Mouse (Mus musculus) liver, embryonic 13.5 days (tissue): ENCODE data around the gene Dnah11. TPM values are rescaled to one million over a fixed set of nuclear protein-coding genes. Genes with fewer than 3 reads are reported as not detected.
"Not testable (repeated sequence)": the region's sequence is repeated elsewhere in the genome, so short reads cannot be mapped to it uniquely, and the experiment has no call there.

Experiments
- ATAC-seq: fragments of 200-750 bp; cut with Nextera tagmentation; 2 replicates; pipeline ENCODE4 v1.8.0; 2017; ENCODE audit warnings: low read depth, mild to moderate bottlenecking, moderate number of reproducible peaks, moderate library complexity
- DNase-seq: peaks from one replicate; pipeline ENCODE4 v3.0.0; 2022
- H3K27ac ChIP-seq: fragments of 300-500 bp; sonication (generic); 2 replicates; pipeline ENCODE4 v1.5.1; 2015; ENCODE audit warnings: moderate library complexity, mild to moderate bottlenecking, inconsistent platforms
- H3K27me3 ChIP-seq: fragments of 300-500 bp; sonication (generic); 2 replicates; pipeline ENCODE4 v1.6.1; 2015; ENCODE audit warnings: mild to moderate bottlenecking, inconsistent platforms
- H3K36me3 ChIP-seq: fragments of 300-500 bp; sonication (generic); 2 replicates; pipeline ENCODE4 v1.6.1; 2015; ENCODE audit warnings: mild to moderate bottlenecking, inconsistent platforms
- H3K4me1 ChIP-seq: fragments of 300-500 bp; sonication (generic); replicated peaks from 2 replicates; pipeline ENCODE4 v1.6.1; 2015; ENCODE audit warnings: inconsistent platforms
- H3K4me2 ChIP-seq: fragments of 300-500 bp; sonication (generic); 2 replicates; pipeline ENCODE4 v1.6.1; 2015; ENCODE audit warnings: inconsistent platforms, mild to moderate bottlenecking, moderate library complexity
- H3K4me3 ChIP-seq: fragments of 300-500 bp; sonication (generic); replicated peaks from 2 replicates; pipeline ENCODE4 v1.5.1; 2015; ENCODE audit warnings: mild to moderate bottlenecking, inconsistent platforms
- H3K9ac ChIP-seq: fragments of 300-500 bp; sonication (generic); 2 replicates; pipeline ENCODE4 v1.6.1; 2015; ENCODE audit warnings: mild to moderate bottlenecking, inconsistent platforms
- H3K9me3 ChIP-seq: fragments of 300-500 bp; sonication (generic); replicated peaks from 2 replicates; pipeline ENCODE4 v1.6.1; 2016; ENCODE audit warnings: inconsistent platforms
- WGBS: fragments of 180-500 bp; shearing (Covaris S2); methylation state at CpG from one replicate; pipeline ENCODE4 v1.1.7; 2015; ENCODE audit not compliant: insufficient replicate concordance; 5-methylcytosine and 5-hydroxymethylcytosine counted together
- polyA plus RNA-seq: library from polyadenylated mRNA; unstranded; fragments of >200 nt; fragmentation: Nextera tagmentation; extraction: Ambion mirVana; gene quantifications from 2 replicates; pipeline ENCODE4 v1.2.1, GENCODE M21; 2015

The Dnah11 gene
- polyA plus RNA-seq, 1 experiment from 2014 or later, result 0.02 TPM

DNA sequence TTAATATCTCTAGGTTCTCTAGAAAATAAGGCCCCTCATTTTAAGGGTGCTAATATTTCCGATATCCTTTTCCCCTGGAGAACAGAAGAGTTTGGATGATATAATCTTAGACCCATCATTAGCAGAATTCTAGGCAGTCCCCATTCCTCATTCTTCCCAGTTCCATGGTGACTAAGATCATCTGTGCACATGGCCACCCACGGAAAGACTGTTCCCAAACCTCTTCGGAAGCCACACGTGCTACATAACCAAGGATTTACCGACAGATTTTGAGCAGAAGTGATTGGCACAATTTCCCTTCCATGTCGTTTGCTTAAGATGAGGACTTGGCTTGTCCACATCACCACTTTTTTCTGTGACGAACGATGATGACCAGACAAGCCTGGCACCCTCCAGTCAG is 295.2 kb downstream of the Dnah11 start:
- Histone ChIP-seq H3K9me3 (no peaks in the 10 kb centered on the region), H3K9ac (no peak overlapping the region), H3K4me1 (no peaks in the 10 kb centered on the region), H3K36me3 (no peaks in the 10 kb centered on the region), H3K4me2 (no peak overlapping the region), H3K27me3 (no peaks in the 10 kb centered on the region), H3K27ac (no peak overlapping the region), H3K4me3 (no peak overlapping the region)
- ATAC-seq (no peak), DNase-seq (no peak)
- WGBS, result 75% methylated on average over 8 of the region's 8 CpGs

DNA sequence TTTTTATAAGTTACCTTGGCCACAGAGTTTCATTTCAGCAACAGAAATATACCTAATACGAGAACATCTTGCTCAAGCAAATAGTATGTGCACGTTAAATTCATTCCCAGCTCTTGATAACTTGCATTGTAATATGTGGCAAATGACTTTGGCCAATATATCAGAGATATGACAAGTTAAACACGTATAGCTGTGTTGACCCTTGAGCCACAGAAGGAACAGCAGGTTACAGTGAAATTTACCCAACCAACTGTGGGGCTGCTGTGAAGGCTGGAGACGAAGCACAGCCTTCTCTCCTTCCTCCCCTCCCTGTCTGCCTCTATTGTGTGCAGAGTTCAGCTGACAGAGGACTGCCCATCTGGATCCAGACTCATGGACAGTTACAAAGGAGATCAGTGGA is 297.5 kb downstream of the Dnah11 start:
- H3K4me3 ChIP-seq, H3K27ac ChIP-seq, H3K36me3 ChIP-seq, H3K9ac ChIP-seq, DNase-seq, ATAC-seq, H3K27me3 ChIP-seq, H3K4me1 ChIP-seq, H3K4me2 ChIP-seq, H3K9me3 ChIP-seq: not testable (repeated sequence)
- WGBS, result 31% methylated on average over 2 of the region's 4 CpGs

DNA sequence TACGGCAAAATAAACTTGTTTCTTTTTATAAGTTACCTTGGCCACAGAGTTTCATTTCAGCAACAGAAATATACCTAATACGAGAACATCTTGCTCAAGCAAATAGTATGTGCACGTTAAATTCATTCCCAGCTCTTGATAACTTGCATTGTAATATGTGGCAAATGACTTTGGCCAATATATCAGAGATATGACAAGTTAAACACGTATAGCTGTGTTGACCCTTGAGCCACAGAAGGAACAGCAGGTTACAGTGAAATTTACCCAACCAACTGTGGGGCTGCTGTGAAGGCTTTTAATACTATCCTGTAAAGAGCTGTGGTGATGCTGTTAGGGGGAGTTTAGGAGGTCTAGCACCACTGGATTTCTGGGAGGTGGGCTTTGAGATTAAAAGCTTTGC is 298.0 kb downstream of the Dnah11 start:
- H3K9ac ChIP-seq, H3K4me1 ChIP-seq, DNase-seq, H3K36me3 ChIP-seq, H3K27ac ChIP-seq, ATAC-seq, H3K4me2 ChIP-seq, H3K4me3 ChIP-seq, H3K9me3 ChIP-seq, H3K27me3 ChIP-seq: not testable (repeated sequence)
- WGBS, result 78% methylated on average over 1 of the region's 4 CpGs

DNA sequence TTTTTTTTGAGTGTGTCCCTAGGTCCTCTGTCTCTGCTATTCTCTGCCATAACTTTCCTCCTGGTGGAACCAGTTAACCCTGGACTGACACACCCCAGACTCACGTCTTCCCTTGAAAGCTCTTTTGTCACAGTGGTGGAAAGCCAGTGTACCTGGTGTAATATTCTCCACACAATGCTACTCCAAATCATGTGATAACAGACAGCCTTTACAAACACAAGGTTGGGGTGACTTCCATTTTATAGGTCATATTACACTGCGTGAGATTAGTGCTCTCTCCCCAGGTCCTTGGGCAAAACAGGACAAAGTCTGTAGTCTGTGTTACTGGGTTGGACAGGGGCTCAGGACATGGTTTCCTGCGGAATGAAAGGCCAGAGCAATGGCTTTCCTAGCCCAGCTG is 311.4 kb downstream of the Dnah11 start:
- Histone ChIP-seq H3K4me3 (no peak overlapping the region), H3K27ac (no peak overlapping the region), H3K9ac (no peak overlapping the region), H3K36me3 (no peaks in the 10 kb centered on the region; the same call in 1 of the 2 replicates), H3K9me3 (no peaks in the 10 kb centered on the region), H3K4me2 (no peak overlapping the region), H3K27me3 (no peaks in the 10 kb centered on the region), H3K4me1 (no peaks in the 10 kb centered on the region)
- DNase-seq (no peak), ATAC-seq (no peak)
- WGBS, result 61% methylated on average over 3 of the region's 3 CpGs

DNA sequence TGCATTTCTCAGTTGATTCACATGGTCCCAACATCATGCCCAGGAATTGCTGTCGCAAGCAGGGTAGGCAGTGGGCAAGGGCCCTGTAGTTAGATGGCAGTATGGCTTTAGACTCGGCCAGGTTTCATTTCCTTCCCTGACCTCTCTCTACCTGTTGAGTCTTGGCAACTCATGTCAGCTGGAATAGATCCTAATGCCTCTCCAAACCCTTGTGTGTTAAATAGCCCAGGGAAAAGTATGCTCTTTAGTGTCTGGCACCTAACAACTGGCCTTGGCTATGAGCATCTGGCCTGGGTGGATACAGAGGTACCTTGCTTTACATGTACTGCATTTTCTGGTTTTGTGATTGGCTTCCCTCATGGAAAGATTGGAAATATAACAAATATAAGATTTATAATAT is 314.2 kb downstream of the Dnah11 start:
- no peak for ATAC-seq
- Histone ChIP-seq H3K9me3 (no peaks in the 10 kb centered on the region), H3K4me3 (no peak overlapping the region), H3K36me3 (peaks cover 4% of the 10 kb centered on the region), H3K27ac (no peak overlapping the region), H3K4me1 (no peaks in the 10 kb centered on the region), H3K4me2 (no peak overlapping the region), H3K27me3 (no peaks in the 10 kb centered on the region), H3K9ac (no peak overlapping the region)
- no peak for DNase-seq
- 72% methylated on average over 2 of the region's 2 CpGs for WGBS

DNA sequence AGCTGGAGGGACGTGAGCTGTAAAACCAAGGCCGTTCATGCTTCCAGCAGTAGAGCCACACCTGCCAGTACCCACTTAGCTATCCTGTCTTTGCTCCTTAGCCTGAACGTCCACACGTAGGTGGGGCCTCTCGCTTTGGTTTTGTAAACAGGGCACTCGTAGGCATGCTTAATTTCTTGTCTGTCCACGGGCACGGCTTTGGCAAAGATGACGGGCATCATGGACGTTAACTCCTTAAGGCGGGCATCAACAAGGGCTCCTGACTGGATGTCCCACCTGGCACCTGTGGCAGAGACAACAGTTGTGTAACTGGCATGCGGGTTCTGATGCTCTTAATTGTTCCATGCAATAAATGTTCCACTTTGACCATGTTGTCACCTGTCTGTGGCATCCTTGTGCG is 320.5 kb downstream of the Dnah11 start:
- no peaks in the 10 kb centered on the region for H3K27me3 ChIP-seq
- H3K4me2 ChIP-seq, result no peak overlapping the region
- no peaks in the 10 kb centered on the region for H3K4me1 ChIP-seq
- H3K9ac ChIP-seq, result no peak overlapping the region
- H3K4me3 ChIP-seq, result no peak overlapping the region
- no peaks in the 10 kb centered on the region for H3K9me3 ChIP-seq
- DNase-seq, result no peak
- WGBS, result 81% methylated on average over 13 of the region's 13 CpGs
- H3K27ac ChIP-seq, result no peak overlapping the region
- ATAC-seq, result no peak
- peaks cover 59% of the 10 kb centered on the region for H3K36me3 ChIP-seq

DNA sequence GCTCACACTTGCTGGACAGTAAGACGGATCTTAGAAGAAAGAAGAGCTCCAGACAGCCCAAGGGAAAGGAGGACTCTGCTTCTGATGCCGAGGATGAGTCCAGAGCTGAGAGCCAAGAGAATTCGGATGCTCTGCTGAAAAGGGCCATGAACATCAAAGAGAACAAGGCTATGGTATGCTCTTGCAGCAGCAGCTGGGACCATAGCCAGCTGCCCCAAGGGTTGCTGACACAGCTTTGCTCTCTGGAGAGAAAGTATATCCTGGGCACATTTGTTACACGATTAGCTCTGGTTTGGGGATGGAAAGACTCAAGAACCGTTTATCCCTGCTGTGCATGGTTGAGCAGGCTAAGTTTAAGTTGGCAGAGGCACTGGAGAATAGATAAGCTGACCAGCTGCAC is 326.6 kb downstream of the Dnah11 start:
- Histone ChIP-seq H3K27ac (no peak overlapping the region), H3K9me3 (no peaks in the 10 kb centered on the region), H3K4me1 (no peaks in the 10 kb centered on the region), H3K4me3 (no peak overlapping the region), H3K36me3 (peaks cover 72% of the 10 kb centered on the region), H3K9ac (no peak overlapping the region), H3K4me2 (no peak overlapping the region), H3K27me3 (no peaks in the 10 kb centered on the region)
- no peak for DNase-seq
- 76% methylated on average over 5 of the region's 5 CpGs for whole genome bisulfite sequencing
- ATAC-seq, result no peak

DNA sequence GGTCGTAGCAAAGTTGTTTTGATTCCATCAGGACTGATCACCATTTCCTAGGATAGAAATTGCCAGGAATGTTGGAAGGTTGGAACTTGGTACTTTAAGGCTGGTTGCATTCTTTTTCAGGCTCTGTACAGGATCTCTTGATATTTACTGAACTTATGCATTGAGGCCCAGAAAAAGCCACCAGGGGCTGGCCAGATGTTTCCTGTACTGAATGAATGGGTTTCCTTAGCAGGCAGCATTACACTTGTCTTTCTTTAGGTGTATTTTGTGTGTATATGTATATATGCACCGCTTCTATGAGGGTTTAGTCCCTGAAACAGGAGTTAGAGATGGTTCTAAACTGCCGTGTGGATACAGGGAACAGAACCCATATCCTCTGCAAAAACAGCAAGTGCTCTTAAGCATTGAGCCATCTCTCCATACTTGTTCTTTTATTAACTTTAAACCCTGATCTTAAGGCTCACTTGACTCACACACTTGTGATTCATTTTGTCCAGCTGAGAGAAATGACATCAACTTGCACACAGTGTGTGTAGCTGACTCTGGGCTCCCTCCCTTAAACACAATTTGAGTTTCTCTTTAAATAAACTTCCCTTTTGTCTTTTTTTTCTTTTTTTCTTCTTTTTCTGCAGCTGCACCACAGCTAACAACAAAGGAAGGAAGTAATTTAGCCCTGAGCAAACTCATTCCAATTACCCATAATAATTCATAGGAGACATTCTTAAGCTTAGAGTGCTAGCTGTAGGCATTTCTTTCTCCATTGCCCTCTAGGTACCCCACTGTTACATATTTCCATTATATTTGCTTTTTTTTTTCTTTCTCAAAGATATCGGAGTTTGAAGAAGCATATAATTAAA is 330.9 kb downstream of the Dnah11 start:
- Histone ChIP-seq H3K9me3 (no peaks in the 10 kb centered on the region), H3K4me1 (no peaks in the 10 kb centered on the region), H3K27me3 (no peaks in the 10 kb centered on the region), H3K4me2 (no peak overlapping the region), H3K27ac (no peak overlapping the region), H3K36me3 (peaks cover 61% of the 10 kb centered on the region), H3K9ac (no peak overlapping the region), H3K4me3 (no peak overlapping the region)
- DNase-seq, result no peak
- WGBS, result 76% methylated on average over 4 of the region's 4 CpGs
- ATAC-seq, result no peak

DNA sequence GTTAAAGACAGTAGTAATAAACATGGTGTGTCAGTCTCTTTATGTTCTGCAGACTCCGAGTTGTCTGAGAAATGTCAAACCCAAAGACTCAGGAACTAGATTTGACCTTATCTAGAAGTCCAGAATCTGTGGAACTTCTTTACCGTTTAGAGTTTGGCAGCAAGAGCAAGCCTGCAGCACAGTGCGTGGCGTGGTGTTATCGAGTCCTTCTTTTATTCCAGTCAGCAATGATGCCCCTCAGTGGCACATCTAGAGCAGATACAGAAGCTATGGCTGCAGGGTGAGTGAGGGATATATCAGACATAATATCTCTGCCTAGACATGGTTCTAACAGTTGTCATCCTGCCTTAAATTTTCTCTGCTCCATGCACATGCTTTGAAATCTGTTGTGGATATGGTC is 336.2 kb downstream of the Dnah11 start:
- peaks cover 5% of the 10 kb centered on the region; the same call in 1 of the 2 replicates for H3K4me1 ChIP-seq
- 29% methylated on average over 5 of the region's 5 CpGs for WGBS
- H3K9me3 ChIP-seq, result no peaks in the 10 kb centered on the region
- H3K27me3 ChIP-seq, result no peaks in the 10 kb centered on the region
- H3K27ac ChIP-seq, result no peak overlapping the region
- ATAC-seq, result no peak
- peaks cover 24% of the 10 kb centered on the region for H3K36me3 ChIP-seq
- H3K4me2 ChIP-seq, result no peak overlapping the region
- H3K4me3 ChIP-seq, result no peak overlapping the region
- no peak overlapping the region for H3K9ac ChIP-seq
- no peak for DNase-seq

DNA sequence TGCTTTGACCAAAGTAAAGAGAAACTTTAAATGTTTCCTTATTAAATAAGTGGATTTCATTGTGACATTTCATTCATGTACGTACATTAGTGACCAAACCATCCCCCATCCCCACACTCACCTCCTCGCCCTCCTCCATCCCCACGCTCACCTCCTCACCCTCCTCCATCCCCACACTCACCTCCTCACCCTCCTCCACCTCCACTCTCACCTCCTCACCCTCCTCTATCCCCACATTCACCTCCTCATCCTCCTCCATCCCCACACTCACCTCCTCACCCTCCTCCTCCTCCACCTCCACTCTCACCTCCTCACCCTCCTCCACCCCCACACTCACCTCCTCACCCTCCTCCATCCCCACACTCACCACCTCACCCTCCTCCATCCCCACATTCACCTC is 337.6 kb downstream of the Dnah11 start:
- no peaks in the 10 kb centered on the region for H3K9me3 ChIP-seq
- H3K27me3 ChIP-seq, result no peaks in the 10 kb centered on the region
- H3K4me3 ChIP-seq, result no peak overlapping the region
- H3K27ac ChIP-seq, result no peak overlapping the region
- ATAC-seq (no peak), DNase-seq (no peak)
- no peak overlapping the region for H3K4me2 ChIP-seq
- WGBS, result 56% methylated on average over 3 of the region's 3 CpGs
- peaks cover 10% of the 10 kb centered on the region for H3K36me3 ChIP-seq
- no peak overlapping the region for H3K9ac ChIP-seq
- peaks cover 8% of the 10 kb centered on the region; the same call in 1 of the 2 replicates for H3K4me1 ChIP-seq

DNA sequence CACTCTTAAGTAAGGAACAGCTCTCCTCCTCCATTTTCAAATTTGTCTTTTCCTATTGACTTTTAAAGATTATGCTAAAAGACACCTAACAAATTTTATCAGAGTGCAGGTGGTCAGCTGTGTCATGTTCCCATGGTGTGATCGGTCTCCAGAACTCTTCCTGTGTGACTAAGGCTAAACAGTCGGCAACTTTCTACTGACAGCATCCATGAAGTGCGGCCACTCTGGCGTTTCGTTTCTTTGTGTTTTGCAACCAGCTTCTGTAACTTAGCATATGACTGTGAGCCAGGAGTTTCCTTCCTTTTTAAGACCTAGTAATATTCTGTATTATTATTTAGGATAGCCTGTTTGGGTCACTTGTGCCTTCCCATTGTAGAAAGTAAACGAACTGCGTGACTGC is 338.0 kb downstream of the Dnah11 start:
- no peak overlapping the region for H3K4me3 ChIP-seq
- no peaks in the 10 kb centered on the region for H3K27me3 ChIP-seq
- H3K9me3 ChIP-seq, result no peaks in the 10 kb centered on the region
- 0 out of 2 replicates have a peak, but pooled peaks cover 7% of the 10 kb centered on the region for H3K36me3 ChIP-seq
- no peak for DNase-seq
- H3K9ac ChIP-seq, result no peak overlapping the region
- H3K4me1 ChIP-seq, result peaks cover 8% of the 10 kb centered on the region; the same call in 1 of the 2 replicates
- WGBS, result 59% methylated on average over 7 of the region's 7 CpGs
- ATAC-seq, result no peak
- H3K27ac ChIP-seq, result no peak overlapping the region
- no peak overlapping the region for H3K4me2 ChIP-seq

DNA sequence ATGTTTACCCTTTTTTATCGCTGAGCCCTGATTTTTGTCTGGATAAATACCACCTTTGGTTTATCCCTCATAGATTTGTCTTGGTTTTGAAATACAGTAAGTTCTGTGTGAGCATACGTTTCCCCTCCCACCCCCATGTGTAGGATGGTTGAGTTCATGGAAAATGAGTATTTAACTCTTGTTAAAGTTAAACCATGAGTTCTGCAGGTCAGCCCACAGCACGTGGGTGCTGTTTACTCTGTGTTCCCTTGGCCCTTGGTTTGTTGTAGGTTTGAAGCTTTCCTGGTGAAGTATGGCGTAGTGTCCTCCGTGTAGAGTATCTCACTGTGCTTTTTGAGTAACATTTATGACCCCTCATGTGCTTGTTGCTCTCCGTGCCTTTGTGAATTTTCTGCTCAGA is 341.0 kb downstream of the Dnah11 start:
- Histone ChIP-seq H3K9me3 (no peaks in the 10 kb centered on the region), H3K27me3 (no peaks in the 10 kb centered on the region), H3K4me3 (no peak overlapping the region), H3K36me3 (no peaks in the 10 kb centered on the region), H3K27ac (no peak overlapping the region), H3K9ac (no peak overlapping the region), H3K4me2 (no peak overlapping the region), H3K4me1 (peaks cover 8% of the 10 kb centered on the region; the same call in 1 of the 2 replicates)
- ATAC-seq, result peak; percentile 50
- WGBS, result 73% methylated on average over 6 of the region's 6 CpGs
- DNase-seq, result no peak
